Mouse (Mus musculus) hindbrain, embryonic 16.5 days (tissue): ENCODE results near the gene Hint1. TPM values are rescaled to one million over a fixed set of nuclear protein-coding genes. Genes with fewer than 3 reads are reported as not detected.

Experiments used
- ATAC-seq: fragments of 200-750 bp; cut with Nextera tagmentation; 2 replicates; pipeline ENCODE4 v1.8.0; 2017; ENCODE audit warnings: moderate TSS enrichment, moderate library complexity
- H3K27ac ChIP-seq: fragments of 300-500 bp; sonication (generic); 2 replicates; pipeline ENCODE4 v1.5.1; 2014; ENCODE audit warnings: low read depth, mild to moderate bottlenecking, control low read depth, low read length, moderate library complexity
- H3K27me3 ChIP-seq: fragments of 300-500 bp; sonication (generic); replicated peaks from 2 replicates; pipeline ENCODE4 v1.6.1; 2014; ENCODE audit warnings: low read length; ENCODE audit not compliant: control insufficient read depth, insufficient read depth
- H3K36me3 ChIP-seq: fragments of 300-500 bp; sonication (generic); 2 replicates; pipeline ENCODE4 v1.6.1; 2014; ENCODE audit warnings: mild to moderate bottlenecking, low read length, moderate library complexity, mixed read lengths; ENCODE audit not compliant: control insufficient read depth, insufficient read depth
- H3K4me1 ChIP-seq: fragments of 300-500 bp; sonication (generic); 2 replicates; pipeline ENCODE4 v1.6.1; 2014; ENCODE audit warnings: low read depth, low read length; ENCODE audit not compliant: control insufficient read depth, insufficient read depth
- H3K4me2 ChIP-seq: fragments of 300-500 bp; sonication (generic); 2 replicates; pipeline ENCODE4 v1.6.1; 2014; ENCODE audit warnings: mild to moderate bottlenecking, low read length, control low read depth, moderate library complexity
- H3K4me3 ChIP-seq: fragments of 300-500 bp; sonication (generic); 2 replicates; pipeline ENCODE4 v1.5.1; 2014; ENCODE audit warnings: mild to moderate bottlenecking, low read length, control low read depth, moderate library complexity
- H3K9ac ChIP-seq: fragments of 300-500 bp; sonication (generic); 2 replicates; pipeline ENCODE4 v1.6.1; 2014; ENCODE audit warnings: low read depth, mild to moderate bottlenecking, control low read depth, low read length, moderate library complexity
- H3K9me3 ChIP-seq: fragments of 300-500 bp; sonication (generic); 2 replicates; pipeline ENCODE4 v1.6.1; 2014; ENCODE audit warnings: mild to moderate bottlenecking, low read length, moderate library complexity; ENCODE audit not compliant: control insufficient read depth
- WGBS: fragments of 180-500 bp; shearing (Covaris S2); extraction: QIAGEN DNeasy Blood & Tissue Kit; methylation state at CpG from one replicate; pipeline ENCODE4 v1.1.7; 2014; 5-methylcytosine and 5-hydroxymethylcytosine counted together
- polyA plus RNA-seq: library from polyadenylated mRNA; unstranded; fragments of >200 nt; fragmentation: Nextera tagmentation; extraction: Ambion mirVana; gene quantifications from 2 replicates; pipeline ENCODE4 v1.2.1, GENCODE M21; 2015

Gene Hint1
- polyA plus RNA-seq, 1 experiment from 2014 or later: 827 TPM

DNA sequence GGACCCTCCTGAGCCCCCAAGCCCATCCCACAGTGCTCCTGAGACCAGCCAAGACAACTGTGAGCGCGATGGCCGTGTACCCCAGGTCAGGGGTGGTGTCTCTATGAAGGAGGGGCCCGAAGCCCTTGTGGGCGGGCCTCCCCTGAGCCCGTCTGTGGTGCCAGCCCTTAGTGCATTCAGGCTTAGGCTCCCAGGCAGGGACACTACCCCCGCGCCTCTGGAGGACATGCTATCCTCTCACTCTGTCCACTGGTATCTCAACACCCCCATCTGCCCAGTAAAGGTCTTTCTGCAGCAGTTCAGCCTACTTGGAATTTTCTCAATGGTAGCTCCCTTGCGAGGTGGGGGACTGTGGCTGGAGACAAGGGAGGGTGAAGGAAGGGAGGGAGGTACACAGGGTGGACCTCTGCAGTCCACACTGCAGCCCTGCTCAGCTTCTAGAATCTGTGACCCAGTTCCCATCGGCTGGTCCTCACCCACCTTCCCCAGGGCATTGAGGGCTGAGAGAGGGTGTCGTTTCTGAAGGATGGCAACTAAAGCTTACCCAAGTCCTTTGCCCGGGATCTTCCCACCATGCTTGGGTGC lies 44.0 kb downstream of the Hint1 start:
- no peak for ATAC-seq
- H3K36me3 ChIP-seq: peaks cover 9% of the 10 kb centered on the region
- WGBS: 91% methylated on average over 12 of the region's 12 CpGs

GRCm38 (mm10) chr11:54911201-54911600 lies 45.0 kb downstream of the Hint1 start:
- 94% methylated on average over 3 of the region's 3 CpGs for WGBS
- Histone ChIP-seq H3K4me3 (no peak overlapping the region), H3K9ac (no peak overlapping the region), H3K4me1 (no peaks in the 10 kb centered on the region), H3K4me2 (no peak overlapping the region), H3K27me3 (no peaks in the 10 kb centered on the region), H3K27ac (no peak overlapping the region), H3K9me3 (no peaks in the 10 kb centered on the region), H3K36me3 (peaks cover 9% of the 10 kb centered on the region)
- ATAC-seq: no peak

More for the DNA sequence above, 44.0 kb downstream of the Hint1 start:
- Histone ChIP-seq H3K4me3 (no peak overlapping the region), H3K9ac (no peak overlapping the region), H3K9me3 (no peaks in the 10 kb centered on the region), H3K27ac (no peak overlapping the region), H3K4me2 (no peak overlapping the region), H3K4me1 (no peaks in the 10 kb centered on the region), H3K27me3 (no peaks in the 10 kb centered on the region)

DNA sequence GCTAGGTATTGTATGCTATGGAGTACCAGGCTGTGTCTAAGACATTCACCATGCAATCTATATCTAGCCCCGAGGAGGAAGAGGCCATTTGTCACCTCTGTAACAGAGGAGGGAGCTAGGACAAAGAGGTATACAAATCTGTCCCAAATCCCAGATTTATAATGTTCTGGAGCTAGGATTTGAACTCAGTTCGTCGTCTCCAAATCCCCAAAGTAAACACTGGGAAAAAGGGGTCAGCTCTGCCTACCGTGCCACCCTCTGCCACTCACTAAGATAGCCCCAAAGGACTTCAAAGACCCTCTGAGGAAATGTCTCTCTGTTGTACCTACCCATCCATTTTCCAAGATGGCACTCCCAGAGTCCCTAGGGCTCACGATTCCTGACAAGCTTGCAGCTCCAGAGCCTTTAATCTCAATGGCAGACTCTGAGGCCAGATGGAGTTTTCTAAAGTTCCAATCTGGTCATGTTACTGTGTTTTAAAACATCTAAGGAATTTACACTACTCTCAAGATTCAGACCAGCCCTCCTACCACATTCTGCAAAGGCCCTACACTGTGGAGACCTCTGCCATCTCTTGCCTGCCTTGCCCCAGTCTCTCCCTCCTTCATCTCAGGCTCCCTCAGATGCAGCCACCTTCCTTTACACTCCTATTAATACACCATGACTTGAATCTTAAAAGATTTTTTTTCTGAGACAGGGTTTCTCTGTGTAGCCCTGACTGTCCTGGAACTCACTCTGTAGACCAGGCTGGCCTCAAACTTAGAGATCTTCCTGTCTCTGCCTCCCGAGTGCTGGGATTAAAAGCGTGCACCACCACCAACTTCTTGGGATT lies 45.7 kb downstream of the Hint1 start:
- peaks cover 9% of the 10 kb centered on the region for H3K36me3 ChIP-seq
- no peak overlapping the region for H3K4me3 ChIP-seq
- 97% methylated on average over 7 of the region's 7 CpGs for WGBS
- H3K27ac ChIP-seq: no peak overlapping the region
- no peaks in the 10 kb centered on the region for H3K27me3 ChIP-seq
- H3K9ac ChIP-seq: no peak overlapping the region
- no peak for ATAC-seq
- no peaks in the 10 kb centered on the region for H3K4me1 ChIP-seq
- no peaks in the 10 kb centered on the region for H3K9me3 ChIP-seq
- H3K4me2 ChIP-seq: no peak overlapping the region

GRCm38 (mm10) chr11:54912503-54913316 lies 46.5 kb downstream of the Hint1 start:
- Histone ChIP-seq H3K27ac (no peak overlapping the region), H3K4me1 (no peaks in the 10 kb centered on the region), H3K27me3 (no peaks in the 10 kb centered on the region), H3K36me3 (peaks cover 13% of the 10 kb centered on the region), H3K9me3 (no peaks in the 10 kb centered on the region), H3K4me3 (no peak overlapping the region), H3K4me2 (no peak overlapping the region), H3K9ac (no peak overlapping the region)
- WGBS: 91% methylated on average over 9 of the region's 9 CpGs
- no peak for ATAC-seq

- Histone ChIP-seq H3K9me3 (no peaks in the 10 kb centered on the region), H3K4me3 (no peak overlapping the region), H3K4me2 (no peak overlapping the region), H3K36me3 (peaks cover 21% of the 10 kb centered on the region), H3K4me1 (no peaks in the 10 kb centered on the region), H3K27me3 (no peaks in the 10 kb centered on the region), H3K9ac (no peak overlapping the region), H3K27ac (no peak overlapping the region)
- no peak for ATAC-seq
- WGBS: 94% methylated on average over 5 of the region's 5 CpGs
Observed at GRCm38 (mm10) chr11:54913841-54914240, 47.7 kb downstream of the Hint1 start.

DNA sequence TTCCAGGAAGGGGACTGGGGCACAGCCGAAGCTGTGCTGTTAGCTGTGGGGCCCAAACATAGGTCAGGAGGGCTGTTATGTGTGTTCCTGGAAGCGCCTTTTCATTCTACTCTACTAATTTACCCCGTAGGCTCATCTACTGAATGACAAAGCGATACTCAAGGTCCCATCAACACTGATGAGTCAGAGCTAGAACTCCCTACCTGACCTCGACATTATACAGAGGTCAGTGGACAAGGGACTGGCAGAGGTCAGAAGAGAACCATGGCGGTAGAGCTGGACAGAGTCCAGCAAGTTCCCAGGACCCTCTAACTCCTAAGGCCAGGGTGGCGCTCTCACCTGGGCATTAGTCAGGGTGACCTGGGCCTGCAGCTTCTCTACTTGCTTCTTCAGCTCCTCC lies 51.3 kb downstream of the Hint1 start:
- Histone ChIP-seq H3K9ac (no peak overlapping the region), H3K27ac (no peak overlapping the region), H3K9me3 (no peaks in the 10 kb centered on the region), H3K4me3 (no peak overlapping the region), H3K27me3 (no peaks in the 10 kb centered on the region), H3K4me2 (no peak overlapping the region), H3K4me1 (no peaks in the 10 kb centered on the region), H3K36me3 (peaks cover 19% of the 10 kb centered on the region)
- no peak for ATAC-seq
- WGBS: 97% methylated on average over 7 of the region's 7 CpGs

- no peak overlapping the region for H3K4me2 ChIP-seq
- 89% methylated on average over 4 of the region's 4 CpGs for WGBS
- H3K4me1 ChIP-seq: no peaks in the 10 kb centered on the region
- no peaks in the 10 kb centered on the region for H3K27me3 ChIP-seq
- no peak overlapping the region for H3K9ac ChIP-seq
- no peak for ATAC-seq
- peaks cover 22% of the 10 kb centered on the region for H3K36me3 ChIP-seq
- H3K4me3 ChIP-seq: no peak overlapping the region
- H3K27ac ChIP-seq: no peak overlapping the region
- no peaks in the 10 kb centered on the region for H3K9me3 ChIP-seq
Observed at GRCm38 (mm10) chr11:54918273-54918672, 52.1 kb downstream of the Hint1 start.
